In the genomic region with DNA sequence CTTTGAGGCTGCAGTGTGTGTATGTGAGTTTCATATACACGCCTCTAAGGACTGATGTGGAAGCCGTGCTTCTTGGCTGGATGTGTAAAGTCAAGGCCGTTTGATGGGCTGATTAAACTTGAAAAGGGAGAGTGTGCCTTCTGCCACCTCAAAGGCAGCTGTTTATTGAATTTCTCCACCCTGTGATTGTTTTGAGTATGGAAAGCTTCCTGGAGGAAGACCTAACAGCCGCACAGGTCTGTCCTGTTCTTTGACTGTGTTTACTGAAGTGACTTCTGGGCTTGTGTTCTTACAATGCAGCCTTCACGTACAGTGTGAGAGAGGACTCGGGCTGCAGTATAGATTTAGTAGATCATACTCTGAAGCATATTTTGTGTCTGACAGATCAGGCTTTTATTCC, we compare ENCODE assay signal across 12 mouse cellular contexts.
DNase-seq lines count a peak whose midpoint lies in the region; ATAC-seq and TF ChIP-seq lines count a peak whose summit lies in the region.
"Had no signal": no experiment of that assay in that cellular context is flagged by ENCODE, and none has a peak within 500 bp of the region (broad histone marks: within the 10 kb centered on the region; RNA-seq: fewer than 3 reads in every experiment).

No protein-coding gene starts in this region.

- H3K27me3 ChIP-seq in heart, embryonic 15.5 days: no peaks in the 10 kb centered on the region
- H3K27me3 ChIP-seq in heart, embryonic 10.5 days (ENCODE audit: insufficient read depth, poor library complexity, severe bottlenecking): no peaks in the 10 kb centered on the region
- no peaks in the 10 kb centered on the region for H3K27me3 ChIP-seq in lung, postnatal 0 days (replicated peaks; ENCODE audit: insufficient read depth, low read length)
- H3K27me3 ChIP-seq in embryonic facial prominence, embryonic 10.5 days (replicated peaks; ENCODE audit: low read depth, poor library complexity, severe bottlenecking): no peaks in the 10 kb centered on the region
- H3K27me3 ChIP-seq in stomach, embryonic 16.5 days (ENCODE audit: control insufficient read depth, insufficient read depth, low read length): no peaks in the 10 kb centered on the region
- H3K27me3 ChIP-seq: liver, embryonic 15.5 days had no signal

- WGBS in heart, embryonic 15.5 days: 66% methylated on average over 6 of the region's 6 CpGs
- 76% methylated on average over 6 of the region's 6 CpGs for WGBS in heart, embryonic 10.5 days
- 51% methylated on average over 6 of the region's 6 CpGs for WGBS in lung, postnatal 0 days
- 85% methylated on average over 6 of the region's 6 CpGs for WGBS in embryonic facial prominence, embryonic 10.5 days
- 56% methylated on average over 6 of the region's 6 CpGs for WGBS in stomach, embryonic 16.5 days

- TF ChIP-seq EP300 in lung, postnatal 0 days (IDR thresholded peaks at IDR 0.05): no peak

- no peak overlapping the region for H3K4me3 ChIP-seq in heart, embryonic 15.5 days
- no peak overlapping the region for H3K4me3 ChIP-seq in heart, embryonic 10.5 days
- no peak overlapping the region for H3K4me3 ChIP-seq in lung, postnatal 0 days (ENCODE audit: low read depth, low read length)
- no peak overlapping the region for H3K4me3 ChIP-seq in embryonic facial prominence, embryonic 10.5 days
- no peak overlapping the region for H3K4me3 ChIP-seq in stomach, embryonic 16.5 days (replicated peaks; ENCODE audit: low read length)
- H3K4me3 ChIP-seq: liver, embryonic 15.5 days; midbrain, embryonic 10.5 days had no signal

- no peak for ATAC-seq in heart, embryonic 15.5 days (replicated peaks; ENCODE audit: insufficient number of reproducible peaks, insufficient read depth, low FRiP score, low read depth)
- ATAC-seq in lung, postnatal 0 days: no peak
- no peak for ATAC-seq in stomach, embryonic 16.5 days (ENCODE audit: insufficient read depth, low FRiP score)

- H3K4me2 ChIP-seq in heart, embryonic 15.5 days: no peak overlapping the region
- H3K4me2 ChIP-seq in lung, postnatal 0 days (replicated peaks; ENCODE audit: low read depth, low read length): no peak overlapping the region
- no peak overlapping the region for H3K4me2 ChIP-seq in stomach, embryonic 16.5 days (ENCODE audit: low read depth, low read length)
- H3K4me2 ChIP-seq: liver, embryonic 15.5 days had no signal

- peak overlapping the region; percentile 61 for H3K27ac ChIP-seq in heart, embryonic 15.5 days
- H3K27ac ChIP-seq in heart, embryonic 10.5 days: no peak overlapping the region
- H3K27ac ChIP-seq in lung, postnatal 0 days (ENCODE audit: low read length): peak overlapping the region; percentile 66; the same call in 1 of the 2 replicates
- 0 out of 2 replicates have a peak overlapping the region, but pooled peaks have one; percentile 15 for H3K27ac ChIP-seq in embryonic facial prominence, embryonic 10.5 days (replicated peaks)
- H3K27ac ChIP-seq in stomach, embryonic 16.5 days (ENCODE audit: low read length): peak overlapping the region; percentile 57; the same call in 1 of the 2 replicates
- H3K27ac ChIP-seq: liver, embryonic 15.5 days had no signal

- no peaks in the 10 kb centered on the region for H3K9me3 ChIP-seq in heart, embryonic 15.5 days (replicated peaks)
- no peaks in the 10 kb centered on the region for H3K9me3 ChIP-seq in heart, embryonic 10.5 days
- H3K9me3 ChIP-seq in lung, postnatal 0 days (ENCODE audit: low read length): no peaks in the 10 kb centered on the region
- H3K9me3 ChIP-seq in embryonic facial prominence, embryonic 10.5 days: no peaks in the 10 kb centered on the region
- no peaks in the 10 kb centered on the region for H3K9me3 ChIP-seq in stomach, embryonic 16.5 days (replicated peaks; ENCODE audit: control insufficient read depth, low read length)
- H3K9me3 ChIP-seq: liver, embryonic 15.5 days; midbrain, embryonic 10.5 days had no signal

- TF ChIP-seq CTCF in lung, postnatal 0 days (IDR thresholded peaks at IDR 0.05): no peak

- H3K4me1 ChIP-seq in heart, embryonic 15.5 days (replicated peaks): peaks cover 31% of the 10 kb centered on the region
- peaks cover 29% of the 10 kb centered on the region for H3K4me1 ChIP-seq in heart, embryonic 10.5 days
- peaks cover 12% of the 10 kb centered on the region; the same call in 1 of the 2 replicates for H3K4me1 ChIP-seq in lung, postnatal 0 days (ENCODE audit: insufficient read depth, low read depth, low read length)
- peaks cover 29% of the 10 kb centered on the region for H3K4me1 ChIP-seq in embryonic facial prominence, embryonic 10.5 days
- H3K4me1 ChIP-seq in stomach, embryonic 16.5 days (ENCODE audit: control insufficient read depth, insufficient read depth, low read length): peaks cover 14% of the 10 kb centered on the region

- DNase-seq in heart, embryonic 10.5 days (ENCODE audit: low spot score): no peak
- no peak for DNase-seq in lung, postnatal 0 days (ENCODE audit: low spot score)
- DNase-seq in lung, postnatal 14 days: no peak
- DNase-seq in embryonic facial prominence, embryonic 10.5 days (ENCODE audit: low spot score): no peak
- DNase-seq in ovary, postnatal 10 days (ENCODE audit: low spot score): no peak
- DNase-seq: adrenal gland, postnatal 25 days; cerebellum, adult 11-12 months; right cerebral cortex, postnatal 14 days had no signal

- H3K36me3 ChIP-seq in heart, embryonic 15.5 days: no peaks in the 10 kb centered on the region
- H3K36me3 ChIP-seq in heart, embryonic 10.5 days: no peaks in the 10 kb centered on the region
- H3K36me3 ChIP-seq in lung, postnatal 0 days (ENCODE audit: insufficient read depth, low read length): no peaks in the 10 kb centered on the region
- no peaks in the 10 kb centered on the region for H3K36me3 ChIP-seq in embryonic facial prominence, embryonic 10.5 days (replicated peaks)
- no peaks in the 10 kb centered on the region for H3K36me3 ChIP-seq in stomach, embryonic 16.5 days (ENCODE audit: control insufficient read depth, insufficient read depth, low read length)
- H3K36me3 ChIP-seq: liver, embryonic 15.5 days; midbrain, embryonic 10.5 days had no signal

- no peak overlapping the region for H3K9ac ChIP-seq in heart, embryonic 15.5 days
- H3K9ac ChIP-seq in lung, postnatal 0 days (replicated peaks; ENCODE audit: low read depth): no peak overlapping the region
- H3K9ac ChIP-seq in stomach, embryonic 16.5 days (ENCODE audit: low read length): no peak overlapping the region
- H3K9ac ChIP-seq: liver, embryonic 15.5 days had no signal
